Mouse (Mus musculus) cortical plate, adult 2 months (tissue): ENCODE measurements around the gene Cyp2c70.

Experiments used
- CTCF ChIP-seq: fragments of 200-500 bp; IDR thresholded peaks from 2 replicates; pipeline ENCODE4 v1.5.1; 2011; ENCODE audit warnings: mild to moderate bottlenecking, control low read depth, low read length; ENCODE audit not compliant: insufficient read depth; ENCODE audit errors: extremely low read depth
- POLR2A ChIP-seq: fragments of 200-500 bp; IDR thresholded peaks from 2 replicates; pipeline ENCODE4 v1.6.1; 2011; ENCODE audit warnings: mild to moderate bottlenecking, low read length, control low read depth; ENCODE audit not compliant: insufficient read depth; ENCODE audit errors: extremely low read depth

- TF ChIP-seq CTCF: no peak
- TF ChIP-seq POLR2A: no peak
Observed at GRCm38 (mm10) chr19:40231074-40231738, 44.1 kb upstream of the Cyp2c70 start.
